Mouse (Mus musculus) heart, postnatal 4 days (tissue): Measurements from ENCODE around the gene Ppp1r36. TPM values are rescaled to one million over a fixed set of nuclear protein-coding genes. Genes with fewer than 3 reads are reported as not detected.
"Not testable (repeated sequence)": the region's sequence is repeated elsewhere in the genome, so short reads cannot be mapped to it uniquely, and the experiment has no call there.

Source experiments
- DNase-seq: peaks from one replicate; pipeline ENCODE4 v3.0.0; 2021
- total RNA-seq, 2 experiments: library from RNA; stranded (reverse); gene quantifications; 2 replicates each; pipeline ENCODE4 v1.2.3; 2021

Ppp1r36 gene
- total RNA-seq, 2 experiments from 2014 or later: 1.6 to 1.8 TPM

- DNase-seq: no peak
Observed at GRCm38 (mm10) chr12:76401674-76402073, 15.7 kb upstream of the Ppp1r36 start.

GRCm38 (mm10) chr12:76402991-76403885 is 14.1 kb upstream of the Ppp1r36 start:
- DNase-seq: no peak

- peak; percentile 100 for DNase-seq
Observed at GRCm38 (mm10) chr12:76403886-76404537, 13.3 kb upstream of the Ppp1r36 start, which contains the start of gene Hspa2. Hspa2 (plus strand) TSS chr12:76404176.

- no peak for DNase-seq
Observed at GRCm38 (mm10) chr12:76404836-76405182, 12.5 kb upstream of the Ppp1r36 start.

GRCm38 (mm10) chr12:76405183-76405970 is 12.0 kb upstream of the Ppp1r36 start:
- peak; percentile 36 for DNase-seq

- DNase-seq: no peak
Observed at GRCm38 (mm10) chr12:76405971-76406370, 11.4 kb upstream of the Ppp1r36 start.

- DNase-seq: no peak
Observed at GRCm38 (mm10) chr12:76407184-76407583, 10.2 kb upstream of the Ppp1r36 start.

GRCm38 (mm10) chr12:76409166-76409565 is 8.2 kb upstream of the Ppp1r36 start:
- no peak for DNase-seq

GRCm38 (mm10) chr12:76415383-76416010 is 1.8 kb upstream of the Ppp1r36 start:
- peak; percentile 47 for DNase-seq

- no peak for DNase-seq
Observed at GRCm38 (mm10) chr12:76418346-76418745, 1.0 kb downstream of the Ppp1r36 start.

- DNase-seq: no peak
Observed at GRCm38 (mm10) chr12:76425256-76425655, 7.9 kb downstream of the Ppp1r36 start.

GRCm38 (mm10) chr12:76427546-76427945 is 10.2 kb downstream of the Ppp1r36 start:
- DNase-seq: no peak

- DNase-seq: no peak
Observed at GRCm38 (mm10) chr12:76430879-76431406, 13.6 kb downstream of the Ppp1r36 start.

- DNase-seq: no peak
Observed at GRCm38 (mm10) chr12:76431431-76431830, 14.1 kb downstream of the Ppp1r36 start.

GRCm38 (mm10) chr12:76434111-76434510 is 16.8 kb downstream of the Ppp1r36 start:
- no peak for DNase-seq

GRCm38 (mm10) chr12:76435084-76435483 is 17.7 kb downstream of the Ppp1r36 start:
- DNase-seq: no peak

GRCm38 (mm10) chr12:76435549-76435948 is 18.2 kb downstream of the Ppp1r36 start:
- DNase-seq: no peak

- not testable (repeated sequence) for DNase-seq
Observed at GRCm38 (mm10) chr12:76443488-76443887, 26.1 kb downstream of the Ppp1r36 start.

- no peak for DNase-seq
Observed at GRCm38 (mm10) chr12:76444359-76444772, 27.0 kb downstream of the Ppp1r36 start.

- no peak for DNase-seq
Observed at GRCm38 (mm10) chr12:76444862-76445261, 27.5 kb downstream of the Ppp1r36 start.

- DNase-seq: no peak
Observed at GRCm38 (mm10) chr12:76446201-76446600, 28.9 kb downstream of the Ppp1r36 start.

GRCm38 (mm10) chr12:76448127-76448526 is 30.8 kb downstream of the Ppp1r36 start:
- DNase-seq: no peak
